Mouse (Mus musculus): ENCODE measurements around the gene Zfp513. TPM values are rescaled to one million over a fixed set of nuclear protein-coding genes. Genes with fewer than 3 reads are reported as not detected.

The Zfp513 gene
- total RNA-seq, 1 experiment from 2014 or later = 21.6 TPM

DNA sequence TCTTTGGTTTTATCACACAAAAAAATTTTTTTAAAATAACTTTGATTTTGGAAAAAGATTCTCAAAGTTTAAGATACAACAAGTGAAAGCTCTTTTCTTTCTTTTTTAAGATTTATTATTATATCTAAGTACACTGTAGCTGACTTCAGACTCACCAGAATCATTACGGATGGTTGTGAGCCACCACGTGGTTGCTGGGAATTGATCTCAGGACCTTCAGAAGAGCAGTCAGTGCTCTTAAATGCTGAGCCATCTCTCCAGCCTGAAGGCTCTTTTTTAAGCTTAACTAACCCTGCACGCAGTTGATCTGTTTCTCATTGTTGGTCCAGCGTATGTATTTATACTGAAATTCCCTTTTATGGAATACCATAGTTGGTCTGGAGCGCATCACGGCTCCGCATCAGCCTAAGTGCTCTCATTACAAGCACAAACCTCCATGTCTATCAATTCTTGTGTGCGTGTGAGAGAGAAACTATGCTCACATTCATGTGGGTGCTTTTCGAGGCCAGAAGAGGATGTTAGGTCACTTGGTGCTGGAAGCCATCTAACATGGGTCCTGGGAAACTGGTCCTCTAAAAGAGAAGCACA is 20.8 kb downstream of the Zfp513 start:
- ATAC-seq (ENCODE audit: extremely low read depth, insufficient number of reproducible peaks, low FRiP score, poor library complexity, severe bottlenecking) = no peak

GRCm38 (mm10) chr5:31179766-31180630 is 22.1 kb downstream of the Zfp513 start, which contains the start of the genes Gm29609 and Gtf3c2:
TSS of gene Gm29609 (minus strand) at chr5:31179911.
TSS of gene Gtf3c2 (minus strand) at chr5:31180144.
- peak; percentile 91 for ATAC-seq (ENCODE audit: extremely low read depth, insufficient number of reproducible peaks, low FRiP score, poor library complexity, severe bottlenecking)

DNA sequence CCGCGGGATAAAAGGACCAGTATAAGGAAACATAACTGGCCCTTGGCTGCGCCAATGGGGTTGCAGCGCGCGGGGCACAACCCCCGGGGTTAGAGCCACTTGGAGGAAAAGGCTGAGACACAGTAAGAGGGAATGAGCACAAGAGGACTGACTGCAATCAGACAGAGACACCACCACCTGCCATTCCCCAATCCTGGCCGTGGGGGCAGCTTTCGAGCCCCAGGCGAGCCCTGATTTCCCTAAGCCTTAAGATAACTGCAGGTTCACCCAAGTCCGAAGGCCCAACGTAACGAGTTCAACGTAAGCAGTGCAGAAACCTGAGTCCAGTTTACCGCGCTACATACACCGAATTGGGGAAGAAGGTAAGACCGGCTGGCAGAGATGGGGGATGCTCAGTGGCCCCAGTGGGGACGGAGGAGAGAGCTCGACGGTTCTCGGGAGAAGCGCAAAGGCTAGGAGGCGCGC is 22.8 kb downstream of the Zfp513 start:
- ATAC-seq (ENCODE audit: extremely low read depth, insufficient number of reproducible peaks, low FRiP score, poor library complexity, severe bottlenecking) = no peak; the same call in 1 of the 2 replicates

- ATAC-seq (ENCODE audit: extremely low read depth, insufficient number of reproducible peaks, low FRiP score, poor library complexity, severe bottlenecking) = no peak
Measured at GRCm38 (mm10) chr5:31168630-31169029, 33.5 kb downstream of the Zfp513 start.

DNA sequence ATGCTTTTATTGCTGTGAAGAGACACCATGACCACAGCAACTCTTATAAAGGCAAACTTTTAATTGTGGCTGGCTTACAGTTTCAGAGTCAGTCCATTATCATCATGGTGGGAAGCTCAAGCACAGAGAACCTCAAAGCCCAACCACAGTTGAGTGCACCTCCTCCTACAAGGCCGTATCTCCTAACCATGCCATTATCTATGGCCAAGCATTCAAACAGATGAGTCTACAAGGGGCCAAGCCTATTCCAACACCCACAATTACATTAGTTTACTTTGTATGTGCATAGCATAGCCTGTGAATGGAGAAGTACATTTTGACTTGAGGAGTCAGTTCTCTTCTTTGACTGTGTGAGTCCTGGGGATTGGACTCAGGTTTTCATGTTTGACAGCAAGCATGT is 37.2 kb downstream of the Zfp513 start:
- ATAC-seq (ENCODE audit: extremely low read depth, insufficient number of reproducible peaks, low FRiP score, poor library complexity, severe bottlenecking) = no peak

DNA sequence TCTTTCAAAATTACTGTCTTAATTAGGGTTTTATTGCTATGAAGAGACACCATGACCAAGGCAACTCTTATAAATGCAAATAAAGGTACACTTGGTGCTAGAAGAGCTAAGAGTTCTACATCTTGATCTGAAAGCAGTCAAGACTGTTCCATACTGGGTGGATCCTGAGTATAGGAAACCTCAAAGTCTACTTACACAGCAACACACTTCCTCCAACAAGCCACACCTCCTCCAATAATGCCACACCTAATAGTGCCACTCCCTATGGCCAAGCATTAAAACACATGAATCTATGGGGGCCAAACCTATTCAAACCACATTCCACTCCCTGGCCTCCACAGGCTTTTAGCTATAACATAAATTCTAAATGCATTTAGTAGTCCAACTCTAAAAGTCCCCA is 39.6 kb downstream of the Zfp513 start:
- ATAC-seq (ENCODE audit: extremely low read depth, insufficient number of reproducible peaks, low FRiP score, poor library complexity, severe bottlenecking) = no peak

- ATAC-seq (ENCODE audit: extremely low read depth, insufficient number of reproducible peaks, low FRiP score, poor library complexity, severe bottlenecking) = peak; percentile 86
Measured at GRCm38 (mm10) chr5:31154152-31154553, 48.0 kb downstream of the Zfp513 start, which contains the start of gene Mpv17. TSS of gene Mpv17 (minus strand) at chr5:31154251.

DNA sequence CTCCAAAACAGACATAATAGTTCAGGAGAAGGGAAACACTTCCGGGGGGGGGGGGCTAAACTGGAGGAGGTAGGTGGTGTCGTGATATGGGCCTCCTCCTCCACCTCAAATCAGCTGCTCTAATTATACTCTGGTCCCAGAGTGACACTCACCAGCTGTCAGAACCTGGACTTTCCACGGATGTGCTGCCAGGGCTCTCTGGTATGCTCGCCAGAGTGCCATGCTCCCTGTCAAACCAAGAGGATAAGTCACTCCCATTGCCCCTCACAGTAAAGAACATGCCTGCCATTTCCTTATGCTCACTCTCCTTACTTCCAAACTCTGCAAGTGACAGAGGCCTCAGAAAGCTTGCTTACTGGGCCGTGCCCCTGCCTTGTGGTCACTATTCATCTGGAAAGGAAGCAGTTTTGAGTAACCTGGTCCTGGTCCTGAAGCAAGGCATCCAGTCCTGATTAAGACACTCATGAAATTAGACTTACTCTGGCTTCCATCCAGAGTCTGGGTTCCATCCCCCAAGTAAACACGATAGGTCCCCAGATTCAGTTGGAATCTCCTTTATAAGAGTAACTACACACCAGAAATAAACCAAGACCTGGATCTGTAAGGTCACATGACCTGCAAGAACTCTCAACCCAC is 48.5 kb downstream of the Zfp513 start:
- no peak for ATAC-seq (ENCODE audit: extremely low read depth, insufficient number of reproducible peaks, low FRiP score, poor library complexity, severe bottlenecking)

GRCm38 (mm10) chr5:31151746-31152145 is 50.4 kb downstream of the Zfp513 start:
- ATAC-seq (ENCODE audit: extremely low read depth, insufficient number of reproducible peaks, low FRiP score, poor library complexity, severe bottlenecking) = no peak

DNA sequence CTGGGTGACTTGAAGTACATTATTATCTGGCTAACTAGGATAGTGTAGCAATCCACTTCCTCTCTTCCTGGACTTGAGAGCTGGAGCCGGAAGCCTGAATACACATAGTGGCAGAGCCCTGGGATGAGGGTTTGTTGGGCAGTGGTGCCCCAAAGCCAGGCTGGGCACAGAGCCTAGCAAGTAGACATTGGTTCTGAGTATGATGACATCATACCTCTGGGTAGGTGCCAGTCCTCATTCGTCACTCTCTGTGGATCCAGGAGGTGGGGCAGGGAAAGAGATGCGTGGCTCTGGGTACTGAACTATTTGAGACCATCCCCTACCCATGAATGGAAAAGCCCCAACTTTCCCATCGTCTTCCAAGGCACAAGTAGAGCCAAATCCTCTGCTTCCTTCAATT is 52.3 kb downstream of the Zfp513 start:
- no peak for ATAC-seq (ENCODE audit: extremely low read depth, insufficient number of reproducible peaks, low FRiP score, poor library complexity, severe bottlenecking)

Other genes starting within 250 kb of the Zfp513 start
- 299 and 306 TPM in 2 replicates for gene Preb, start 241.9 kb downstream of the Zfp513 start, total RNA-seq (2017)
- gene Tcf23, start 233.6 kb downstream of the Zfp513 start, total RNA-seq (2017) = not detected in 2 replicates
- 50.5 and 56.0 TPM in 2 replicates for gene Atraid, start 154.0 kb downstream of the Zfp513 start, total RNA-seq (2017)
- gene Slc5a6, start 153.4 kb downstream of the Zfp513 start, total RNA-seq (2017) = 2.4 and 5.0 TPM in 2 replicates
- 10.6 and 19.6 TPM in 2 replicates for gene Cad, start 147.5 kb downstream of the Zfp513 start, total RNA-seq (2017)
- gene Dnajc5g, start 96.0 kb downstream of the Zfp513 start, total RNA-seq (2017) = not detected in 2 replicates
- gene Slc30a3, start 94.1 kb downstream of the Zfp513 start, total RNA-seq (2017) = not detected in 2 replicates
- not detected in 2 replicates for gene Trim54, start 85.6 kb downstream of the Zfp513 start, total RNA-seq (2017)
- not detected in 2 replicates for gene Ucn, start 63.5 kb downstream of the Zfp513 start, total RNA-seq (2017)
- gene Mpv17, start 48.1 kb downstream of the Zfp513 start, total RNA-seq (2017) = 17.2 and 25.9 TPM in 2 replicates
- 2.8 and 3.6 TPM in 2 replicates for gene Gm29609, start 22.4 kb downstream of the Zfp513 start, total RNA-seq (2017)
- gene Gtf3c2, start 22.2 kb downstream of the Zfp513 start, total RNA-seq (2017) = 86.1 and 86.9 TPM in 2 replicates
- gene Snx17, start 9.1 kb downstream of the Zfp513 start, total RNA-seq (2017) = 41.3 and 46.7 TPM in 2 replicates
- gene Eif2b4, start 8.9 kb downstream of the Zfp513 start, total RNA-seq (2017) = 22.1 and 33.1 TPM in 2 replicates
- 116 and 124 TPM in 2 replicates for gene Ppm1g, start 18.4 kb upstream of the Zfp513 start, total RNA-seq (2017)
- gene Nrbp1, start 38.6 kb upstream of the Zfp513 start, total RNA-seq (2017) = 249 and 258 TPM in 2 replicates
- not detected in 2 replicates for gene Gm9970, start 38.9 kb upstream of the Zfp513 start, total RNA-seq (2017)
- 17.8 and 18.7 TPM in 2 replicates for gene Krtcap3, start 49.4 kb upstream of the Zfp513 start, total RNA-seq (2017)
- 30.0 and 51.6 TPM in 2 replicates for gene Ift172, start 88.8 kb upstream of the Zfp513 start, total RNA-seq (2017)
- not detected in 2 replicates for gene Fndc4, start 93.8 kb upstream of the Zfp513 start, total RNA-seq (2017)
- gene Gckr, start 95.1 kb upstream of the Zfp513 start, total RNA-seq (2017) = not detected in 2 replicates

Data from neutrophil, adult 5-6 weeks (primary cell).